In genomic region chr9:115936350-115936749, GRCm38 (mm10) we compare ENCODE assay signal across 22 mouse cellular contexts. TPM values are rescaled to one million over a fixed set of nuclear protein-coding genes. Genes with fewer than 3 reads are reported as not detected.
"Had no signal": no experiment of that assay in that cellular context is flagged by ENCODE, and none has a peak within 500 bp of the region (broad histone marks: within the 10 kb centered on the region; RNA-seq: fewer than 3 reads in every experiment).

No protein-coding gene starts in this region.

- DNase-seq: lung, adult 18-20 months; lung, embryonic 14.5 days; lung, postnatal 14 days; lung, postnatal 36 days; midbrain, embryonic 14.5 days; retina, postnatal 1 day; right cerebral cortex, adult 18-20 months; right cerebral cortex, postnatal 25 days; right cerebral cortex, postnatal 4 days; spleen, adult 18-20 months; thymus, adult 18-20 months; thymus, postnatal 14 days; thymus, postnatal 36 days had no signal

- H3K4me1 ChIP-seq: midbrain, embryonic 10.5 days; midbrain, embryonic 12.5 days had no signal

- ATAC-seq: midbrain, embryonic 16.5 days had no signal

- H3K36me3 ChIP-seq: midbrain, embryonic 10.5 days; midbrain, embryonic 12.5 days; neural tube, embryonic 13.5 days; neural tube, embryonic 15.5 days had no signal

- H3K27me3 ChIP-seq: neural tube, embryonic 13.5 days; neural tube, embryonic 15.5 days had no signal

- H3K9me3 ChIP-seq: midbrain, embryonic 10.5 days; neural tube, embryonic 13.5 days; neural tube, embryonic 15.5 days had no signal

- H3K4me3 ChIP-seq: midbrain, embryonic 10.5 days; midbrain, embryonic 12.5 days; myocyte; neural tube, embryonic 13.5 days; neural tube, embryonic 15.5 days had no signal

RNA-seq across cellular contexts. Expression of gene Gadl1, which starts 27.1 kb away (rescaled TPM):
- total RNA-seq: megakaryocyte-erythroid progenitor cell, adult 5-6 weeks had no signal
- polyA plus RNA-seq: macrophage; small intestine, adult 2 months had no signal
